Mouse (Mus musculus) cerebellum, adult 2 months (tissue): Measurements from ENCODE around the gene Eci1.

Experiments used
- CTCF ChIP-seq: fragments of 200-500 bp; IDR thresholded peaks from 2 replicates; pipeline ENCODE4 v1.5.1; 2011; ENCODE audit warnings: low read depth, mild to moderate bottlenecking, control low read depth, low read length, moderate library complexity, borderline replicate concordance; ENCODE audit not compliant: insufficient read depth
- POLR2A ChIP-seq: fragments of 200-500 bp; IDR thresholded peaks from 2 replicates; pipeline ENCODE4 v1.6.1; 2011; ENCODE audit warnings: low read length, control low read depth, borderline replicate concordance; ENCODE audit not compliant: insufficient read depth

DNA sequence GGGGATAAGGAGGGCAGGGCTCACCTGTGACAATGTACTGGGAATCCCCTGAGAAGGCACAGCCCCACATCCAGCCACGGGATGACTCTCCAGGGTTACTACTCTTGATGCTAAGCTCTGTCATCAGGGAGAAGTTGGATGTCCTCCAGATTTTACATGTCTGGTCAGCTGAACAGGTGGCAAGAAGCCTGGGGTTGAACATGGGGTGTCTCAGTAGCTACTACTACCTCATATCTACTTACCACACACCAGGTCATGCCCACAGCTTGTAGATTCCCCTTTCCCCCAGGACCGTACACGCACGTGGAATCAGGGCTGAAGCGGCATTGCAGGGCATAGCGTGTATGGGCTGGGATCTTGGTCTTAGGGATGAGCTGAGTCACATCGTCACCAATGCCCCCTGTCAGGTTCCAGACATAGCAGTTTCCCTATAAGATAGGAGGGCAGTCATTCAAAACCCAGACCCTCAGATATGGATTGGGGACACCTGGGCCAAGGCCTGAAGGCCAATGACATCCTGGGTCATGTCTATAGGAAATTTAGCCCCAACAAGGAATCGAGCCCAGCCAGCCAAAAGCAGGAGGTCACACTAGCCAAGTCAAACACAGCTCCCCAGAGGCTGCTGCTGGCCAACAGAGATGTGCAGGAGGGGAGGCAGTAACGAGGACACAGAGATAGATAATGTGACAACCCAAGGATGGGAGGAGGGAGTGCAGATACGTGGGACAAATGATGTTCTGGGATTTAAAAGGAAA, 49.8 kb downstream of the Eci1 start:
- TF ChIP-seq POLR2A, result no peak
- no peak for TF ChIP-seq CTCF
